Mouse (Mus musculus) left cerebral cortex, adult 18-20 months (tissue): ENCODE results near the gene Dnajc22. TPM values are rescaled to one million over a fixed set of nuclear protein-coding genes. Genes with fewer than 3 reads are reported as not detected.
"Not testable (repeated sequence)": the region's sequence is repeated elsewhere in the genome, so short reads cannot be mapped to it uniquely, and the experiment has no call there.

Experiments
- DNase-seq, 2 experiments: peaks; one replicate each; pipeline ENCODE4 v3.0.0; 2021 to 2022; ENCODE audit warnings: low spot score in 2 of 2, mixed read lengths in 1 of 2
- long read RNA-seq, 2 experiments: library from polyadenylated mRNA; stranded (forward); transcript quantifications; one replicate each; pipeline ENCODE4 v2.0.0; 2021
- total RNA-seq, 2 experiments: library from RNA; stranded (reverse); gene quantifications; 2 replicates each; pipeline ENCODE4 v1.2.3; 2021

Gene Dnajc22
- total RNA-seq, result not detected
- long read RNA-seq, experiment 1, result 0 reads
- long read RNA-seq, experiment 2, partial matches to known transcripts, result 0 of 1 reads
- long read RNA-seq, experiment 2, other reads (novel, unspliced or antisense), result 1 of 1 reads

GRCm38 (mm10) chr15:99092870-99093269 lies at the start of gene Dnajc22:
Dnajc22 (plus strand) TSS chr15:99093170.
- no peak for DNase-seq

DNA sequence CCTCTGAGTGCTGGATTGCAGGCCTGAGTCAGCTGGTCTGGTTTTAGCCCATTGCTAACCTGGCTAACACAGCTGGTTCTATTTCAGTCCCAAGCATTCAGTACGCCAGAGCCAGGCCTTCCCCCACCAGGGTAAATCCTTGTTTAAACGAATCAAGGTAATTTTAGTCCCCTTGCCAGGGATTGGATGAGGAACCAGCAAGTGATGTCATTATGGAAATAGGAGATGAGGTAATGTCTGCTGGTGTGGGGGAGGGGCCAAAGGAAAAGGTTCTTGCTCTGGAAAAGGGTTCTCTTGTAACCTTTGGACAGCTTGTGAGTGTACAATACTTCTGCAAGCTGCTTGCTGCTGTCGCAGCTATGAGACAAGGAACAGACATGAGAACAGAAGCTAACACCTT lies 48.1 kb upstream of the Dnajc22 start:
- DNase-seq, result no peak

GRCm38 (mm10) chr15:99045734-99046133 lies 47.2 kb upstream of the Dnajc22 start:
- not testable (repeated sequence) for DNase-seq

DNA sequence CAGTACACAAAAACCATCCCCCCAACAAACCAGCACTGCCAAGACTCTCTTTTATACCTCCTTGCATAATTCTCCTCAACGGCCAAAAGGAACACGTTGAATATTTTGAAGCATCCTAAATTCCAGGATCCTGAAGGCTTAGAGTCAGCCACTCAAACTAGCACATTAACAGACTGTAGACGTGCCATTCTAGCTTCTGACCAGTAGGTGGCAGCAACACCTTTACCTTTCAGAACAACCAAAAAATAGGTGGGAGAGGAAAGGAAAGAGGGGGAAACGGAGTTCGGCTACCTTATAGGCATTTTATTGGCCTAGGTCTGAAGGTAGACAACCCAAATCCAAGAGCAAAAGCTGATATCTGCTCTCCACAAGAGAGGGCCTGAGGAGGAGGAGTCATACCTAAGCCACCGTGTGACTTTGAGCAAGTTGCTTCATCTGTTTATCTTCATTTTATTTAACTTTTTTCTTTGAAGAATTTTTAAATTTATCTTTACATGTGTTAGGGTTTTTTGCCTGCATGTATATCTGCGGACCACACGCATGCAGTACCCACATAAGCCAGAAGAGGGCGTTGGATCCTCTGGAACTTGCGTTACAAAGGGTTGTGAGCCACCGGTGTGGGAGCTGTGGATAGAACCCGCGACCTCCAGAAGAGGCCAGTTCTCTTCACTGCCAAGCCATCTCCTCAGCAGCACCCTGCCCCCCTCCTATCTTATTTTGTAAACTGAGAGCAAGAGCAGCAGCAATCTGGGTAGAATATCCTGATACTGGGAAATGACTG lies 43.3 kb upstream of the Dnajc22 start:
- peak; percentile 36 to 52 for DNase-seq

DNA sequence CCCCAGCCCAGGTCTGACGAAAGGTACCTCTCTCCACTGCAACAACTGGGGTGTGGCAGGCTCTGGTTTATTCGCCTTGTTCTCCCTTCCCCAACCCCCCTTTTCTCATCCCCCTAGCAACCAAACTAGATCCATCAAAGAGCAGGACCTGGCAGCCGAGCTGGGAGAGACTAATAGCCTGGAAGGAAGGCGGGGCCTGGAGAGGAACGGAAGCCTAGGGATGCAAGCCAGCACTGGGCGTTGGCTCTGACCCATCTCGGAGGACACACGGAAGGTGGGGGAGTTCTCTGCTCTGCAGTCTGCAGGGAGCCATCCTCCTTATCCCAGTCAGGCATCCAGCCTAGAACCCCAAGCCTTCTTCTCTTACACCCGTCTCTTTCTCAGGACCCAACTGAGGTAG lies 39.6 kb upstream of the Dnajc22 start:
- no peak for DNase-seq

DNA sequence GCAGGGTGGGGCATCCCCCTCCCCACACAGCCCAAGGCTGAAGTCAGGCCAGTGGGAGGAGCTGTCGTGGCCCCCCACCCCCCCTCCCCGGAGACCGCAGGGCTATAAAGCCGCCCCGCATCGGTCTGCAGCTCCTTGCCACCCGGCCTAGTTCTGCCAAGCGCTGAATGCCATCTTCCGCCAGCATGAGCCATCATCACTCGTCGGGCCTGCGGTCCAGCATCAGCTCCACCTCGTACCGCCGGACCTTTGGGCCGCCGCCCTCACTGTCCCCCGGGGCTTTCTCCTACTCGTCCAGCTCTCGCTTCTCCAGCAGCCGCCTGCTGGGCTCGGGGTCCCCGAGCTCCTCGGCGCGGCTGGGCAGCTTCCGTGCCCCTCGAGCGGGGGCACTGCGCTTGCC lies 37.9 kb upstream of the Dnajc22 start, which contains the start of gene Prph:
Prph (plus strand) TSS at position 135 of the 400 bp plus-strand sequence.
- DNase-seq, result no peak

GRCm38 (mm10) chr15:99055511-99055961 lies 37.4 kb upstream of the Dnajc22 start:
- DNase-seq, result peak; percentile 31 to 44

GRCm38 (mm10) chr15:99056332-99056731 lies 36.6 kb upstream of the Dnajc22 start:
- no peak for DNase-seq

DNA sequence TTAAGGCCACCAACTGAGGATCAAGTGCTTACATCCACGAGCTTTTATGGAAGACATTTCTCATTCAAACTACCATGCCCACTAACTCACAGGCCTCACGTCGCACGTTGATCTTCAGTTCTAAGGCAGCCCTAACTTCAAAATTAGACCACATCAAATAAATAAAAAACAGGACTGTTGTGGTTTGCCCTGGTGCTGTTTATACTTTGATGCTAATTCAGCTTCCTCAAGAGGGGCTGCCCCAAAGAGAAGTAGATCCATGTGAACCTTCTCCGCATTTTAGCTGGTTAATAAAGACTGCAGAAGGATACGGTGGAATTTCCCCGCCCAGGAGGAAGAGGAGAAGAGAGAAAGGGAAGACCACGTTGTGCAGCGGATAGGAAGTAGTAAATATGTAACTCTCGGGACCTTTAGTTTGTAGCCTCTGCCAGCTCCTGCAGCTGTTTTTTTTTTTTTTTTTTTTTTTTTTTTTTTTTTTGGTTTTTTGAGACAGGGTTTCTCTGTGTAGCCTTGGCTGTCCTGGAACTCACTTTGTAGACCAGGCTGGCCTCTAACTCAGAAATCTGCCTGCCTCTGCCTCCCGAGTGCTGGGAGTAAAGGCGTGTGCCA lies 27.3 kb upstream of the Dnajc22 start:
- no peak for DNase-seq

DNA sequence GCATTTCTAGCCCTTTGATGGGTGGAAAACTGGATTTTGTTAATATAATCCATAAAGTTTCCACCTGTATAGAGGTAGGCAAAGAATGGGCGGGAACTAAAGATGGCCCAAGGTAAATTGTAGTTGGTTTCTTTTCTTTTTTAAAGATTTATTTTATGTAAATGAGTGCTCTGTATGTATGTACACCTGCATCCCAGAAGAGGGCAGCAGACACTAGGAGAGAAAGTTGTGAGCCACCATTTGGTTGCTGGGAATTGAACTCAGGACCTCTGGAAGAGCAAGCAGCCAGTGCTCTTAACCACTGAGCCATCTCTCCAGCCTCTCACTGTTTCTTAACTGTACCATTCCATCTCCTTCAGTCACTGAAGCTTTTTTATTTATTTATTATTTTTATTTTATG lies 21.0 kb upstream of the Dnajc22 start:
- no peak for DNase-seq

GRCm38 (mm10) chr15:99074019-99074599 lies 18.9 kb upstream of the Dnajc22 start, which contains the start of gene Troap:
Troap (plus strand) TSS chr15:99074575.
- DNase-seq, result no peak

- peak; percentile 98 to 99 for DNase-seq
These were observed 18.2 kb upstream of the Dnajc22 start for GRCm38 (mm10) chr15:99074600-99075333.

- DNase-seq, result not testable (repeated sequence)
These were observed 17.0 kb upstream of the Dnajc22 start for GRCm38 (mm10) chr15:99076011-99076410.

- DNase-seq, result no peak
These were observed 14.6 kb upstream of the Dnajc22 start for GRCm38 (mm10) chr15:99078181-99078910.

DNA sequence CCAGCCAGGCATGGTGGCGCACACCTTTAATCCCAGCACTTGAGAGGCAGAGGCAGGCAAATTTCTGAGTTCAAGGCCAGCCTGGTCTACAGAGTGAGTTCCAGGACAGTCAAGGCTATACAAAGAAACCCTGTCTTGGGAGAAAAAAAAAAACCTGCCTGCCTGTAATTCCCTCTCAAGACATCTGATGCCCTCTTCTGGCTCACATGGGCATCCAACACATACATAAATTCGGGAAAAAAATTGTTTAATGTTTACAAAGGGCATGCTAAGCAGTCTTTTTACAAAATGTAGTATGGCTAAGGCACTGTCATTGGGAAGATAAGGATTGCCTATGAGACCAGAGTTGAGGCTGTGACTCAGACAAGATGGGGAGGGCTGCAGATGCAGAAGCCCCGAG lies 13.2 kb upstream of the Dnajc22 start:
- DNase-seq, result no peak

DNA sequence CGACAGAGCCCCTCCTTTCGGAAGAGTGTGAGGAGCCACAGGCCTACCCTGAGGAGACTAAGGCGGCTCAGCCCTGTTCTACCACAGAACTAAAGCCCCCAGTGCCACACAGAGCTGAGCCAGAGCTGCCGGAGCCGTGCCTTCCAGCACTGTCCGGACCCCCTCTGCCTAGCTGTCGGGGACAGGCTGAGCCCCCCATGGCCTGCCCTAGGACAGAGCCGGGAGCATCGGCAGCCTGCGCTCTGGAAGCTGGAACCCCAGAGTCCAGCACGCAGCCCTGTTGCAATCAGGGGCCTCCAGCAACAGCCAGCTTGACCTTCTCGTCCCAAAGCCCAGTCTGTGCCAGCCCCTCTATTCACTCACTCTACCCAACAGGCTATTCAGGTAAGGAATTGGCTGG lies 10.6 kb upstream of the Dnajc22 start:
- no peak for DNase-seq

DNA sequence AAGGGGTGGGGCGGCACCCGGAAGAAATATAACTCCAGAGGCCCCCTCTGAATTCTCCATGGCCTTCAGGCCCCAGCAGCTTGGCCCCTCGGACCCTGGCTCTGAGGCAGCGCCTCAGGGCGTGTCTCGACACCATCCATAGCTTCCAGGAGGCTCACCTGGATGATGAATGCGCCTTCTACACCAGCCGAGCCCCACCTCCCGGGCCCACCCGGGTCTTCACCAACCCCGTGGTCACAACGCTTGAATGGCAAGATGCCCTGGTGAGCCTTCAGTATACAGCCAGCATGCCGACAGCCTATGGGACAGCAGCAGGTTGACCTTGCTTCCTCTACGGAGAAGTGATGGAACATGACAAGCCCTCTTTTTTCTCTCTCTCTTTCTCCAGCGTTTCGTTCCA lies 10.1 kb upstream of the Dnajc22 start:
- no peak for DNase-seq

GRCm38 (mm10) chr15:99083258-99083657 lies 9.7 kb upstream of the Dnajc22 start:
- peak; percentile 36 to 48 for DNase-seq

DNA sequence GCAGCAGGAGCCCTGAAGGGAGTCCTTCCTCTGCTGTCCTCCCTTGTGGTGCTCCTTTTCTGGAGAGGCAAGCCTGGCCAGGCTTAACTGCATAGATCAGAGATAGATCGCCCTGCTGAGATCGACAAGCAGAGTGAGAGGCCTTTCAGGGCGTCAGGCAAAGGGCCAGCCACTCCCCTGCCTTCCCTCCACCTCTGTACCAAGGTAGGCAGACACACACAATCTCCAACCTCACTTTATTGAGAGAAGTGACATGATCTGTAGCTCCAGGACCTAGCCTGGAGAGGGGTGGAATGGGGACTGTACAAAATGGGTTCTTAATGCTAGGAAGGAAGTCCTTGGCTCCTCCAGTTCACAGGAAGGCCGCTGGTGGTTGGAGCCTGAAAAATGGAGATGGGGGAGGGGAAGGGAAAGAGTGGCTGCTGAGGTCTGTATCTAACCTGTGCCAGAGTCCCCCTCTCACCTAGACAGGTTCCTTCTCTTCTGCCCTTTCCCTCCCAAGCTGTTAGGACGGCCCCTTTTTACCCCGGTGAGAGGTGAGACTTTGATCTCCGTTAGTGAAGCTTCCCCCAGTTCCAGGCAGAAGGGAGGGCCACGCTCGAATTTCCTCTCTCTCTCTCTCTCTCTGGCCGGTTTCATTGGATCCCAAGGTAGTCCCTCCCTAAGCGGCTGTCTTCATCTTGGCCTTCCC lies 9.0 kb upstream of the Dnajc22 start:
- DNase-seq, result no peak

GRCm38 (mm10) chr15:99084618-99085017 lies 8.4 kb upstream of the Dnajc22 start:
- no peak for DNase-seq
